ENCODE assay signal across 9 mouse cellular contexts in genomic region chr10:103235707-103236459, GRCm38 (mm10). TPM values are rescaled to one million over a fixed set of nuclear protein-coding genes. Genes with fewer than 3 reads are reported as not detected.
DNase-seq lines count a peak whose midpoint lies in the region; ATAC-seq and TF ChIP-seq lines count a peak whose summit lies in the region.
"Had no signal": no experiment of that assay in that cellular context is flagged by ENCODE, and none has a peak within 500 bp of the region (broad histone marks: within the 10 kb centered on the region; RNA-seq: fewer than 3 reads in every experiment).

Lrriq1 (minus strand) TSS chr10:103236322.

- H3K36me3 ChIP-seq in kidney, embryonic 14.5 days (ENCODE audit: control insufficient read depth, insufficient read depth, low read length): no peaks in the 10 kb centered on the region
- no peaks in the 10 kb centered on the region for H3K36me3 ChIP-seq in limb, embryonic 12.5 days
- no peaks in the 10 kb centered on the region for H3K36me3 ChIP-seq in midbrain, embryonic 14.5 days (ENCODE audit: control insufficient read depth, insufficient read depth, low read length)
- H3K36me3 ChIP-seq in stomach, postnatal 0 days (ENCODE audit: control insufficient read depth, insufficient read depth, low read length): no peaks in the 10 kb centered on the region

- ATAC-seq in kidney, embryonic 14.5 days (ENCODE audit: low FRiP score, low TSS enrichment): peak; percentile 100
- ATAC-seq in limb, embryonic 12.5 days (ENCODE audit: insufficient number of reproducible peaks, insufficient read depth, low FRiP score, low TSS enrichment, low read depth): peak; percentile 90; the same call in 1 of the 2 replicates
- ATAC-seq in midbrain, embryonic 14.5 days (ENCODE audit: low FRiP score, low TSS enrichment): peak; percentile 98
- ATAC-seq in stomach, postnatal 0 days (ENCODE audit: low FRiP score, low TSS enrichment): peak; percentile 90

- TF ChIP-seq CTCF in stomach, postnatal 0 days (IDR thresholded peaks at IDR 0.05; ENCODE audit: low read depth): no peak

- H3K4me1 ChIP-seq in kidney, embryonic 14.5 days (ENCODE audit: control insufficient read depth, insufficient read depth, low read length): no peaks in the 10 kb centered on the region
- no peaks in the 10 kb centered on the region for H3K4me1 ChIP-seq in limb, embryonic 12.5 days (replicated peaks)
- H3K4me1 ChIP-seq in midbrain, embryonic 14.5 days (ENCODE audit: control insufficient read depth, insufficient read depth, low read length): no peaks in the 10 kb centered on the region
- H3K4me1 ChIP-seq in stomach, postnatal 0 days (replicated peaks; ENCODE audit: control insufficient read depth, insufficient read depth): no peaks in the 10 kb centered on the region

- 6% methylated on average over 25 of the region's 25 CpGs for WGBS in kidney, embryonic 14.5 days
- 7% methylated on average over 25 of the region's 25 CpGs for WGBS in limb, embryonic 12.5 days
- WGBS in midbrain, embryonic 14.5 days: 8% methylated on average over 25 of the region's 25 CpGs
- 3% methylated on average over 25 of the region's 25 CpGs for WGBS in stomach, postnatal 0 days

- no peaks in the 10 kb centered on the region for H3K27me3 ChIP-seq in kidney, embryonic 14.5 days (ENCODE audit: control insufficient read depth, insufficient read depth, low read length)
- H3K27me3 ChIP-seq in limb, embryonic 12.5 days: no peaks in the 10 kb centered on the region
- H3K27me3 ChIP-seq in midbrain, embryonic 14.5 days (ENCODE audit: control insufficient read depth, insufficient read depth, low read length): no peaks in the 10 kb centered on the region
- H3K27me3 ChIP-seq in stomach, postnatal 0 days (ENCODE audit: control insufficient read depth, insufficient read depth, low read length): no peaks in the 10 kb centered on the region

- peak within 1 kb of the TSS; percentile 72 for H3K4me2 ChIP-seq in kidney, embryonic 14.5 days (replicated peaks; ENCODE audit: low read depth, low read length)
- peak within 1 kb of the TSS; percentile 76 for H3K4me2 ChIP-seq in limb, embryonic 12.5 days
- peak within 1 kb of the TSS; percentile 82 for H3K4me2 ChIP-seq in midbrain, embryonic 14.5 days (ENCODE audit: low read length)
- peak within 1 kb of the TSS; percentile 62 for H3K4me2 ChIP-seq in stomach, postnatal 0 days (replicated peaks; ENCODE audit: low read depth)

- peak within 1 kb of the TSS; percentile 57 for H3K4me3 ChIP-seq in kidney, embryonic 14.5 days (ENCODE audit: low read length)
- peak within 1 kb of the TSS; percentile 54 for H3K4me3 ChIP-seq in limb, embryonic 12.5 days (replicated peaks)
- peak within 1 kb of the TSS; percentile 65 for H3K4me3 ChIP-seq in midbrain, embryonic 14.5 days (replicated peaks; ENCODE audit: low read depth, low read length)
- peak within 1 kb of the TSS; percentile 41 for H3K4me3 ChIP-seq in stomach, postnatal 0 days (ENCODE audit: low read depth, low read length)
- H3K4me3 ChIP-seq: erythroblast, embryonic 14.5 days had no signal

- H3K9ac ChIP-seq in kidney, embryonic 14.5 days (ENCODE audit: low read depth, low read length): peak within 1 kb of the TSS; percentile 55
- H3K9ac ChIP-seq in limb, embryonic 12.5 days (replicated peaks): peak within 1 kb of the TSS; percentile 52
- peak within 1 kb of the TSS; percentile 58 for H3K9ac ChIP-seq in midbrain, embryonic 14.5 days (replicated peaks; ENCODE audit: low read length)
- 0 out of 2 replicates have a peak within 1 kb of the TSS, but pooled peaks have one; percentile 9 for H3K9ac ChIP-seq in stomach, postnatal 0 days (ENCODE audit: low read length)

- H3K9me3 ChIP-seq in kidney, embryonic 14.5 days (ENCODE audit: control insufficient read depth, low read length): no peaks in the 10 kb centered on the region
- H3K9me3 ChIP-seq in limb, embryonic 12.5 days: no peaks in the 10 kb centered on the region
- no peaks in the 10 kb centered on the region for H3K9me3 ChIP-seq in midbrain, embryonic 14.5 days (ENCODE audit: control insufficient read depth, low read length)
- H3K9me3 ChIP-seq in stomach, postnatal 0 days (ENCODE audit: control insufficient read depth, low read length): no peaks in the 10 kb centered on the region

- DNase-seq in adrenal gland, adult 8-10 months: peak; percentile 56
- peak; percentile 77 to 86 for DNase-seq in cerebellum, postnatal 25 days
- DNase-seq in frontal cortex, postnatal 36 days (ENCODE audit: low spot score in 2 of 2): peak; percentile 84 to 93
- DNase-seq in midbrain, embryonic 14.5 days: peak; percentile 94
- DNase-seq in stomach, postnatal 0 days (ENCODE audit: low spot score): peak; percentile 64
- no peak for DNase-seq in T-cell, adult 2 months (ENCODE audit: low spot score)

- no peak for TF ChIP-seq EP300 in stomach, postnatal 0 days (optimal IDR thresholded peaks at IDR 0.05)

- H3K27ac ChIP-seq in kidney, embryonic 14.5 days (ENCODE audit: low read depth, low read length): no peak within 1 kb of the TSS
- H3K27ac ChIP-seq in limb, embryonic 12.5 days: no peak within 1 kb of the TSS
- no peak within 1 kb of the TSS for H3K27ac ChIP-seq in midbrain, embryonic 14.5 days (replicated peaks; ENCODE audit: low read depth, low read length)
- H3K27ac ChIP-seq in stomach, postnatal 0 days (replicated peaks): no peak within 1 kb of the TSS

RNA-seq across cellular contexts. Expression of gene Lrriq1, which starts in this region (rescaled TPM):
- total RNA-seq in adrenal gland, adult 8-10 months (2022): 1 to 10 TPM in 1 of 4 experiments, under 1 TPM in 3; 0.15 to 1.1 (median 0.68) TPM
- 15.2 and 20.2 TPM in 2 replicates for polyA plus RNA-seq in kidney, embryonic 14.5 days (2014; fragmentation: Nextera tagmentation; extraction: Ambion mirVana)
- polyA plus RNA-seq in limb, embryonic 12.5 days (2016; fragmentation: Nextera tagmentation; extraction: Ambion mirVana): 0.13 and 0.19 TPM in 2 replicates
- polyA plus RNA-seq in midbrain, embryonic 14.5 days (2014; fragmentation: Nextera tagmentation; extraction: Ambion mirVana): 2.3 and 3.1 TPM in 2 replicates
- polyA plus RNA-seq in stomach, postnatal 0 days (2015; fragmentation: Nextera tagmentation; extraction: Ambion mirVana): 0.10 and 0.11 TPM in 2 replicates
- polyA plus RNA-seq: erythroblast, embryonic 14.5 days had no signal

Comparison
In these comparisons a context has a peak if more than half of its experiments do, and no peak if none do; other contexts are left out.
1. Peak in ATAC-seq, H3K4me3 ChIP-seq, H3K9ac ChIP-seq and H3K4me2 ChIP-seq in limb, embryonic 12.5 days; RNA of the gene not detected or under 1 TPM.
2. Peak in DNase-seq, ATAC-seq, H3K4me3 ChIP-seq, H3K9ac ChIP-seq and H3K4me2 ChIP-seq in stomach, postnatal 0 days; RNA of the gene not detected or under 1 TPM.